Mouse (Mus musculus): ENCODE measurements around the gene Lypd4. TPM values are rescaled to one million over a fixed set of nuclear protein-coding genes. Genes with fewer than 3 reads are reported as not detected.
"Not testable (repeated sequence)": the region's sequence is repeated elsewhere in the genome, so short reads cannot be mapped to it uniquely, and the experiment has no call there.

Lypd4 gene
- total RNA-seq, 2 experiments from 2014 or later, result not detected

- intact Hi-C loops (cut with DNase I), result no loop called here
These were observed 18.0 kb downstream of the Lypd4 start for GRCm38 (mm10) chr7:24851596-24852325.

GRCm38 (mm10) chr7:24850899-24851303 lies 18.8 kb downstream of the Lypd4 start:
- DNase-seq, result no peak
- intact Hi-C loops (cut with DNase I), result no loop called here

More at GRCm38 (mm10) chr7:24851596-24852325, 18.0 kb downstream of the Lypd4 start:
- DNase-seq, result no peak

GRCm38 (mm10) chr7:24850162-24850561 lies 19.6 kb downstream of the Lypd4 start:
- DNase-seq, result no peak
- intact Hi-C loops (cut with DNase I), result no loop called here

- DNase-seq; intact Hi-C loops (cut with DNase I): not testable (repeated sequence)
These were observed 23.2 kb downstream of the Lypd4 start for GRCm38 (mm10) chr7:24846576-24846975.

GRCm38 (mm10) chr7:24845713-24846112 lies 24.0 kb downstream of the Lypd4 start:
- intact Hi-C loops (cut with DNase I), result no loop called here
- DNase-seq, result no peak

- no peak for DNase-seq
- intact Hi-C loops (cut with DNase I), result no loop called here
These were observed 24.6 kb downstream of the Lypd4 start for GRCm38 (mm10) chr7:24845181-24845580.

GRCm38 (mm10) chr7:24844144-24844543 lies 25.6 kb downstream of the Lypd4 start:
- no peak for DNase-seq
- intact Hi-C loops (cut with DNase I), result no loop called here

- no peak for DNase-seq
- intact Hi-C loops (cut with DNase I), result no loop called here
These were observed 28.7 kb downstream of the Lypd4 start for GRCm38 (mm10) chr7:24841009-24841408.

- no peak for DNase-seq
- intact Hi-C loops (cut with DNase I), result no loop called here
These were observed 29.4 kb downstream of the Lypd4 start for GRCm38 (mm10) chr7:24840331-24840730.

- intact Hi-C loops (cut with DNase I), result no loop called here
- DNase-seq, result no peak
These were observed 30.3 kb downstream of the Lypd4 start for GRCm38 (mm10) chr7:24839410-24839808.

GRCm38 (mm10) chr7:24838732-24839409 lies 30.9 kb downstream of the Lypd4 start:
- intact Hi-C loops (cut with DNase I); DNase-seq: not testable (repeated sequence)

- no peak for DNase-seq
- intact Hi-C loops (cut with DNase I), result no loop called here
These were observed 42.6 kb downstream of the Lypd4 start for GRCm38 (mm10) chr7:24827181-24827580.

- intact Hi-C loops (cut with DNase I), result no loop called here
- no peak for DNase-seq
These were observed 45.3 kb downstream of the Lypd4 start for GRCm38 (mm10) chr7:24824452-24824851.

GRCm38 (mm10) chr7:24817502-24817901 lies 52.2 kb downstream of the Lypd4 start:
- intact Hi-C loops (cut with DNase I), result no loop called here
- peak; percentile 73 for DNase-seq

Other genes starting within 250 kb of the Lypd4 start
- under 1 TPM; 0.68 to 0.77 TPM for gene Lypd3, start 233.4 kb downstream of the Lypd4 start, total RNA-seq (2021)
- gene Tex101, start 193.3 kb downstream of the Lypd4 start, total RNA-seq (2021), result not detected
- not detected for gene BC049730, start 160.7 kb downstream of the Lypd4 start, total RNA-seq (2021)
- gene Gm4763, start 143.0 kb downstream of the Lypd4 start, total RNA-seq (2021), result not detected
- not detected for gene Cd177, start 109.6 kb downstream of the Lypd4 start, total RNA-seq (2021)
- gene Ceacam10, start 92.7 kb downstream of the Lypd4 start, total RNA-seq (2021), result not detected
- gene Gm9844, start 7.7 kb downstream of the Lypd4 start, total RNA-seq (2021), result 1 to 10 TPM; 3.1 to 7.4 TPM
- gene Dmrtc2, start 116 bp upstream of the Lypd4 start, total RNA-seq (2021), result not detected
- gene Rps19, start 14.4 kb upstream of the Lypd4 start, total RNA-seq (2021), result 1,000 to 10,000 TPM in 1 of 2 experiments, 100 to 1,000 TPM in 1; 915 to 1,028 TPM
- under 1 TPM; 0.24 to 0.52 TPM for gene Cd79a, start 27.4 kb upstream of the Lypd4 start, total RNA-seq (2021)
- 100 to 1,000 TPM; 143 to 147 TPM for gene Arhgef1, start 33.0 kb upstream of the Lypd4 start, total RNA-seq (2021)
- not detected for gene Gm4881, start 74.6 kb upstream of the Lypd4 start, total RNA-seq (2021)
- gene Rabac1, start 102.8 kb upstream of the Lypd4 start, total RNA-seq (2021), result 100 to 1,000 TPM; 246 to 251 TPM
- 1,000 to 10,000 TPM; 1,141 to 1,280 TPM for gene Atp1a3, start 136.0 kb upstream of the Lypd4 start, total RNA-seq (2021)
- 100 to 1,000 TPM; 204 to 219 TPM for gene Grik5, start 202.4 kb upstream of the Lypd4 start, total RNA-seq (2021)
- 10 to 100 TPM; 25.2 to 26.9 TPM for gene Zfp574, start 202.6 kb upstream of the Lypd4 start, total RNA-seq (2021)